Mouse (Mus musculus) MEL (cell line): ENCODE data around the gene Atp6v0e. TPM values are rescaled to one million over a fixed set of nuclear protein-coding genes. Genes with fewer than 3 reads are reported as not detected.
A peak's percentile ranks its signal among the peaks of the same experiment; 100 is the strongest.

Experiments used
- DNase-seq: peaks from one replicate; pipeline ENCODE4 v3.0.0; 2011; ENCODE audit warnings: low read depth, low spot score
- H3K27ac ChIP-seq: 2 replicates; pipeline ENCODE4 v1.5.1; 2012; ENCODE audit warnings: low read depth, mild to moderate bottlenecking, control low read depth, low read length, moderate library complexity; ENCODE audit not compliant: control insufficient read depth
- H3K27me3 ChIP-seq, 2 experiments: fragments of 150-350 bp in 1 of 2; sonication (generic) in 1 of 2; 2 replicates each; pipeline ENCODE4 v1.6.1; 2012; ENCODE audit warnings: low read length in 2 of 2, mild to moderate bottlenecking in 2 of 2, improper control_type of control experiment in 1 of 2, moderate library complexity in 1 of 2; ENCODE audit not compliant: insufficient read depth in 2 of 2, control insufficient read depth in 1 of 2
- H3K36me3 ChIP-seq, 2 experiments: 2 replicates each; pipeline ENCODE4 v1.6.1; 2012 to 2014; ENCODE audit warnings: low read length in 2 of 2, improper control_type of control experiment in 1 of 2, inconsistent platforms in 1 of 2, mild to moderate bottlenecking in 1 of 2; ENCODE audit not compliant: insufficient read depth in 2 of 2, control insufficient read depth in 1 of 2
- H3K4me1 ChIP-seq, 2 experiments: fragments of 150-350 bp in 1 of 2; sonication (generic) in 1 of 2; 2 replicates each; pipeline ENCODE4 v1.6.1; 2012; ENCODE audit warnings: low read length in 2 of 2, improper control_type of control experiment in 1 of 2, mild to moderate bottlenecking in 1 of 2; ENCODE audit not compliant: insufficient read depth in 2 of 2, control insufficient read depth in 1 of 2
- H3K4me3 ChIP-seq, 2 experiments: fragments of 150-350 bp in 1 of 2; sonication (generic) in 1 of 2; 2 replicates each; pipeline ENCODE4 v1.5.1; 2012; ENCODE audit warnings: low read depth in 2 of 2, low read length in 2 of 2, mild to moderate bottlenecking in 2 of 2, moderate library complexity in 2 of 2, control low read depth in 1 of 2, improper control_type of control experiment in 1 of 2; ENCODE audit not compliant: control insufficient read depth in 1 of 2, insufficient read depth in 1 of 2
- H3K79me2 ChIP-seq: 2 replicates; pipeline ENCODE4 v1.6.1; 2012; ENCODE audit warnings: mild to moderate bottlenecking, low read length, moderate library complexity; ENCODE audit not compliant: control insufficient read depth, poor library complexity, insufficient read depth
- H3K9ac ChIP-seq: 2 replicates; pipeline ENCODE4 v1.6.1; 2012; ENCODE audit warnings: low read depth, mild to moderate bottlenecking, control low read depth, low read length, moderate library complexity; ENCODE audit not compliant: control insufficient read depth, poor library complexity, severe bottlenecking
- H3K9me3 ChIP-seq: fragments of 150-350 bp; sonication (generic); replicated peaks from 2 replicates; pipeline ENCODE4 v1.6.1; 2012; ENCODE audit warnings: mild to moderate bottlenecking, low read length, improper control_type of control experiment, moderate library complexity; ENCODE audit not compliant: insufficient read depth
- CHD2 ChIP-seq: IDR thresholded peaks from 2 replicates; pipeline ENCODE4 v1.6.1; 2011; ENCODE audit warnings: low read length, improper control_type of control experiment
- CTCF ChIP-seq, 3 experiments: IDR thresholded peaks in 2 of 3; conservative IDR thresholded peaks in 1 of 3; 2 replicates each; pipeline ENCODE4 v1.5.1; 2011 to 2012; ENCODE audit warnings: low read length in 3 of 3, low read depth in 2 of 3, mild to moderate bottlenecking in 2 of 3, improper control_type of control experiment in 1 of 3, inconsistent platforms in 1 of 3, mixed read lengths in 1 of 3, moderate library complexity in 1 of 3; ENCODE audit not compliant: control insufficient read depth in 1 of 3, insufficient read depth in 1 of 3, poor library complexity in 1 of 3, severe bottlenecking in 1 of 3
- ELF1 ChIP-seq: IDR thresholded peaks from 2 replicates; pipeline ENCODE4 v1.6.1; 2014; ENCODE audit warnings: low read depth, mild to moderate bottlenecking, inconsistent platforms, low read length, improper control_type of control experiment, moderate library complexity
- EP300 ChIP-seq, 2 experiments: IDR thresholded peaks; 2 replicates each; pipeline ENCODE4 v1.6.1; 2011; ENCODE audit warnings: improper control_type of control experiment in 2 of 2, low read length in 2 of 2, low read depth in 1 of 2, mild to moderate bottlenecking in 1 of 2
- ETS1 ChIP-seq: IDR thresholded peaks from 2 replicates; pipeline ENCODE4 v1.6.1; 2012; ENCODE audit warnings: low read depth, mild to moderate bottlenecking, inconsistent platforms, low read length, improper control_type of control experiment, moderate library complexity
- GATA1 ChIP-seq: IDR thresholded peaks from 2 replicates; pipeline ENCODE4 v1.6.1; 2011; ENCODE audit warnings: low read depth, low read length, improper control_type of control experiment
- HCFC1 ChIP-seq: IDR thresholded peaks from 2 replicates; pipeline ENCODE4 v1.6.1; 2012; ENCODE audit warnings: low read depth, mild to moderate bottlenecking, inconsistent platforms, low read length, improper control_type of control experiment, moderate library complexity
- MAFK ChIP-seq: IDR thresholded peaks from 2 replicates; pipeline ENCODE4 v1.6.1; 2011; ENCODE audit warnings: low read depth, mild to moderate bottlenecking, low read length, improper control_type of control experiment, borderline replicate concordance
- MEF2A ChIP-seq: IDR thresholded peaks from 2 replicates; pipeline ENCODE4 v1.6.1; 2014; ENCODE audit warnings: low read depth, mild to moderate bottlenecking, inconsistent platforms, low read length, improper control_type of control experiment; ENCODE audit not compliant: poor library complexity, insufficient replicate concordance, severe bottlenecking; ENCODE audit errors: extremely low read depth
- MXI1 ChIP-seq: IDR thresholded peaks from 2 replicates; pipeline ENCODE4 v1.6.1; 2011; ENCODE audit warnings: mild to moderate bottlenecking, low read depth, low read length, improper control_type of control experiment
- MYB ChIP-seq: IDR thresholded peaks from 2 replicates; pipeline ENCODE4 v1.6.1; 2011; ENCODE audit warnings: mild to moderate bottlenecking, low read depth, low read length, improper control_type of control experiment
- MYC ChIP-seq: IDR thresholded peaks from 2 replicates; pipeline ENCODE4 v1.6.1; 2011; ENCODE audit warnings: low read depth, mild to moderate bottlenecking, low read length, improper control_type of control experiment, moderate library complexity
- NELFE ChIP-seq: IDR thresholded peaks from 2 replicates; pipeline ENCODE4 v1.6.1; 2011; ENCODE audit warnings: low read depth, low read length, improper control_type of control experiment
- POLR2A ChIP-seq, 2 experiments: IDR thresholded peaks; 2 replicates each; pipeline ENCODE4 v1.6.1; 2011 to 2012; ENCODE audit warnings: low read length in 2 of 2, mild to moderate bottlenecking in 2 of 2, control low read depth in 1 of 2, improper control_type of control experiment in 1 of 2, low read depth in 1 of 2, moderate library complexity in 1 of 2; ENCODE audit not compliant: control insufficient read depth in 1 of 2, insufficient read depth in 1 of 2, poor library complexity in 1 of 2
- POLR2AphosphoS2 ChIP-seq: IDR thresholded peaks from 2 replicates; pipeline ENCODE4 v1.6.1; 2011; ENCODE audit warnings: low read length, improper control_type of control experiment
- RAD21 ChIP-seq: IDR thresholded peaks from 2 replicates; pipeline ENCODE4 v1.6.1; 2011; ENCODE audit warnings: mild to moderate bottlenecking, low read depth, low read length, improper control_type of control experiment
- RCOR1 ChIP-seq: IDR thresholded peaks from 2 replicates; pipeline ENCODE4 v1.6.1; 2012; ENCODE audit warnings: low read depth, mild to moderate bottlenecking, inconsistent platforms, low read length, improper control_type of control experiment
- SIN3A ChIP-seq: IDR thresholded peaks from 2 replicates; pipeline ENCODE4 v1.6.1; 2012; ENCODE audit warnings: low read length, improper control_type of control experiment, inconsistent platforms
- SMC3 ChIP-seq: IDR thresholded peaks from 2 replicates; pipeline ENCODE4 v1.6.1; 2011; ENCODE audit warnings: low read depth, low read length, improper control_type of control experiment
- TAL1 ChIP-seq: IDR thresholded peaks from 2 replicates; pipeline ENCODE4 v1.6.1; 2012; ENCODE audit warnings: mild to moderate bottlenecking, inconsistent platforms, low read length, moderate library complexity, mixed read lengths
- TBP ChIP-seq: IDR thresholded peaks from 2 replicates; pipeline ENCODE4 v1.8.0; 2011; ENCODE audit warnings: low read depth, low read length, improper control_type of control experiment
- TCF12 ChIP-seq: IDR thresholded peaks from 2 replicates; pipeline ENCODE4 v1.6.1; 2014; ENCODE audit warnings: low read depth, mild to moderate bottlenecking, inconsistent platforms, low read length, improper control_type of control experiment, moderate library complexity
- ZC3H11A ChIP-seq: IDR thresholded peaks from 2 replicates; pipeline ENCODE4 v1.6.1; 2012; ENCODE audit warnings: low read depth, mild to moderate bottlenecking, inconsistent platforms, low read length, improper control_type of control experiment
- ZNF384 ChIP-seq: IDR thresholded peaks from 2 replicates; pipeline ENCODE4 v1.6.1; 2012; ENCODE audit warnings: low read depth, mild to moderate bottlenecking, inconsistent platforms, low read length, improper control_type of control experiment
- polyA plus RNA-seq, 2 experiments: library from polyadenylated mRNA; stranded (reverse) in 1 of 2; unstranded in 1 of 2; fragments of >175 nt in 1 of 2; fragments of >200 nt in 1 of 2; gene quantifications; 2 replicates each; pipeline versions ENCODE4 v1.2.1 to v1.2.4; 2012; ENCODE audit warnings: low replicate concordance in 2 of 2, low read depth in 1 of 2; ENCODE audit not compliant: insufficient read length in 2 of 2, insufficient read depth in 1 of 2, missing spikeins in 1 of 2
- total RNA-seq: library from RNA; depleted of rRNA; stranded (reverse); fragments of 300-350 nt; gene quantifications from 2 replicates; pipeline ENCODE4 v1.2.3, GENCODE M21; 2012

Atp6v0e gene
- total and polyA plus RNA-seq, 3 experiments, result 173 to 200 TPM; not detected in 1

DNA sequence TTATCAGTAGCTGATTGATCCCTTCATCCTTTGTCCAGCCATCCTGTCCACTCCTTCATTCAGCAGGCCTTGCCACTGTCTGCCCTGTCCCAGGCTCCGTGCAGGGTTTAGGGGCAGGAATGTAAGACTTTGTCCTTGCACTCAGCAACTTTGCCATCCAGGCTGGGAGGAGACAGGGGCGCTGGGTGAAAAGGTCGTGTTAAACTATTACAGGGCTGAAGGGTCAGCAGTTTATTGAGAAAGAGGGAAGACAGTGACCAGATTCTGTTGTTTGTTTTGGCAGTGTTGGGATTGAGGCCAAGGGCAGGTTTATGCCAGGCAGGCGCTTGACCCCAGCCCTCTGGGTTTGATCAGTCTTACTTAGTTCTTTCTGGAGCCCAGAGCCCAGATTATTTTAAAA lies 25.2 kb upstream of the Atp6v0e start:
- Histone ChIP-seq H3K9me3 (no peaks in the 10 kb centered on the region), H3K4me1 (no peaks in the 10 kb centered on the region), H3K4me3 (no peak overlapping the region), H3K9ac (no peak overlapping the region), H3K27me3 (no peaks in the 10 kb centered on the region), H3K36me3 (peaks cover 0 to 5% of the 10 kb centered on the region in 2 experiments; a peak in 3 of 4 replicates), H3K79me2 (no peaks in the 10 kb centered on the region), H3K27ac (no peak overlapping the region)
- DNase-seq, result no peak
- TF ChIP-seq MYB (no peak), RCOR1 (no peak), MAFK (no peak), MYC (no peak), POLR2AphosphoS2 (no peak), CTCF (IDR thresholded peaks at IDR 0.05 in 2 of 3, conservative IDR thresholded peaks at IDR 0.05 in 1 of 3; ENCODE audit: control insufficient read depth in 1 of 3, insufficient read depth in 1 of 3, low read depth in 2 of 3, low read length in 3 of 3, poor library complexity in 1 of 3, severe bottlenecking in 1 of 3) (no peak), ZNF384 (no peak), GATA1 (no peak), NELFE (no peak), ZC3H11A (no peak), TCF12 (no peak), EP300 (IDR thresholded peaks at IDR 0.05; ENCODE audit: low read depth in 1 of 2, low read length in 2 of 2) (no peak), TBP (no peak), RAD21 (no peak), TAL1 (no peak), POLR2A (IDR thresholded peaks at IDR 0.05; ENCODE audit: control insufficient read depth in 1 of 2, insufficient read depth in 1 of 2, low read depth in 1 of 2, low read length in 2 of 2, poor library complexity in 1 of 2) (no peak), HCFC1 (no peak), MXI1 (no peak), ETS1 (no peak), MEF2A (no peak)

DNA sequence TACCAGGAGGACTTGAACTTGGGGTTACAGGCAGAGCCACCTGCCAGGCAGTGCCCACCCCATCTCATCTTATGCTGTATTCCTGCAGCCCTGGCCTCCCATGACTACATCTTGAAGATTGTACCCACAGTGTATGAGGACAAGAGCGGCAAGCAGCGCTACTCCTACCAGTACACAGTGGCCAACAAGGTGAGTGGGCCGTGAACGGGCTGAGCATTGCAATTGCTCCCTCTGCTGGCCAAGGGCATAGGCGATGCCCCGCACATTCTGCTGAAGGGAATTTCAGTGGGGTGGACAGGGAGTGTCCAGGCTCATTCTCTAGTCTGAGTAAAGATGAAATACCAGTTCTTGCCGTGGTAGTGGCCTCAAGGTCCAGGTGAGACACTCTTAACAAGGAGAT lies 24.4 kb upstream of the Atp6v0e start:
- H3K9me3 ChIP-seq, result no peaks in the 10 kb centered on the region
- H3K36me3 ChIP-seq, result peaks cover 0 to 5% of the 10 kb centered on the region in 2 experiments; a peak in 3 of 4 replicates
- H3K27ac ChIP-seq, result no peak overlapping the region
- H3K9ac ChIP-seq, result no peak overlapping the region
- H3K27me3 ChIP-seq, result no peaks in the 10 kb centered on the region
- DNase-seq, result peak; percentile 55
- H3K79me2 ChIP-seq, result no peaks in the 10 kb centered on the region
- H3K4me1 ChIP-seq, result no peaks in the 10 kb centered on the region
- TF ChIP-seq POLR2A (IDR thresholded peaks at IDR 0.05; ENCODE audit: control insufficient read depth in 1 of 2, insufficient read depth in 1 of 2, low read depth in 1 of 2, low read length in 2 of 2, poor library complexity in 1 of 2) (no peak), NELFE (no peak), SMC3 (peak; percentile 95), MXI1 (no peak), ZC3H11A (peak; percentile 87), CTCF (IDR thresholded peaks at IDR 0.05 in 2 of 3, conservative IDR thresholded peaks at IDR 0.05 in 1 of 3; ENCODE audit: control insufficient read depth in 1 of 3, insufficient read depth in 1 of 3, low read depth in 2 of 3, low read length in 3 of 3, poor library complexity in 1 of 3, severe bottlenecking in 1 of 3) (peak; percentile 90 to 96 (median 94)), SIN3A (peak; percentile 46), RAD21 (peak; percentile 80), CHD2 (no peak), ELF1 (0 out of 2 replicates have a peak, but pooled peaks have one; percentile 22)
- no peak overlapping the region for H3K4me3 ChIP-seq
